Mouse (Mus musculus) kidney, adult 9 months (tissue): ENCODE measurements at regions not wholly inside any gene's neighbourhood (a gene's known extent, or its start where the extent isn't known, plus 50 kb on each side); places are given as distances from the start of the nearest gene placed in this dataset.

Experiments
- DNase-seq: peaks from one replicate; pipeline ENCODE4 v3.0.0; 2022

DNA sequence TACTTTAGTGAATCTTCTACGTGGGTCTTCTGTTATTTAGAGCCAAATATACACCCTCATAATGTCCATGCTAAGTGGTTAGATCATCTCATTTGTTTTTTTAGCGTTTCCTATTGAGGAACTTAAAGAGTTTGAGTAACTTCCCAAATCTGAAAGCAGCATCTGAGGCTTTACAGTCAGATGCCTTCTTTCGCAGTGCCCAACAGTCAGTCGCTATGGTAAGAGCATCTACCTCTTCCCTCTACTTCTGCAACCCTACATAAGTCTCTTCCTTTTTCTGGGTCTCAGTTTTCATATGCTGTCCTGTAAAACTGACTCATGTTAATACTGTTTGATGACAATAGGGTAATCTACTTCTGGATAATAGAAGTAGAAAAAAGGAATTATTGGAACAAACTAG lies 146.8 kb downstream of the Ktn1 start:
- no peak for DNase-seq

- DNase-seq, result no peak
These were observed 150.0 kb downstream of the Ktn1 start for GRCm38 (mm10) chr14:47798203-47798602.

GRCm38 (mm10) chr14:47799564-47799963 lies 151.3 kb downstream of the Ktn1 start:
- DNase-seq, result no peak

GRCm38 (mm10) chr14:47805202-47805601 lies 157.0 kb downstream of the Ktn1 start:
- no peak for DNase-seq

DNA sequence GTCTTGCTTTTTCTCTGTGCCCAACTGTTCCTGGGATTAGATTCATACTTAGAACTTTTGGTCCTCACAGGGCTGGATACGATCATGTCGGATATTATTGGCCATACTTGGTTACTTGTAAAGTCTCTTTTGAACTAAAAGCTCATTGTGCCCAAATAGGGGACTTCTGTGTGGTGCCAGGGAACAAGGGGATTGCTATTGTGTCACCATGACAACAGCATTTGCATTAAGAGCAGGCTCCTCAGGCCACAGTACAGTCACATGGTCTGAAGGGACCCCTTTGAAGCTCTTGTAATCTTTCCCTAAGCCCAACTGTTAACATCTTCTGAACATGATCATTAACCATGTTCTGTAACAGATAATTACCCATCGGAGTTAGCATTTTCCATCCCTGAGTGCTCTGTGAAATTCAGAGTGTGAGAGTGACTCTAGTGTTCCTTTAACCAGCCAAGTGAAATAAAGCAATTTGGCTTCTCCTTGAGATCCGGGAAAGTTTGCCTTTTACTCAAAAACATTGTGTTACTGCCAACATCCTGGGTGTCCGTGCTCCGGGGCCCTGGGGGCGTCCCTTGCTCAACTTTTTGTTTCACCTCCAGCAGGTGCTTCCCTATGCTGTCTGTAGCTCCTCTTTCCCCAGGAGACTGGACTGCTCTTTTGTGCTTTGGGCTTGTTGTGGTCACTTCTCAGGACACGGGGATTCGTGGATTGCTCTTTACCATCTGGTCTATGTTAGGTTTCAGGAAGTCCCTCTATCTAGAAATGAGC lies 157.7 kb downstream of the Ktn1 start:
- no peak for DNase-seq

DNA sequence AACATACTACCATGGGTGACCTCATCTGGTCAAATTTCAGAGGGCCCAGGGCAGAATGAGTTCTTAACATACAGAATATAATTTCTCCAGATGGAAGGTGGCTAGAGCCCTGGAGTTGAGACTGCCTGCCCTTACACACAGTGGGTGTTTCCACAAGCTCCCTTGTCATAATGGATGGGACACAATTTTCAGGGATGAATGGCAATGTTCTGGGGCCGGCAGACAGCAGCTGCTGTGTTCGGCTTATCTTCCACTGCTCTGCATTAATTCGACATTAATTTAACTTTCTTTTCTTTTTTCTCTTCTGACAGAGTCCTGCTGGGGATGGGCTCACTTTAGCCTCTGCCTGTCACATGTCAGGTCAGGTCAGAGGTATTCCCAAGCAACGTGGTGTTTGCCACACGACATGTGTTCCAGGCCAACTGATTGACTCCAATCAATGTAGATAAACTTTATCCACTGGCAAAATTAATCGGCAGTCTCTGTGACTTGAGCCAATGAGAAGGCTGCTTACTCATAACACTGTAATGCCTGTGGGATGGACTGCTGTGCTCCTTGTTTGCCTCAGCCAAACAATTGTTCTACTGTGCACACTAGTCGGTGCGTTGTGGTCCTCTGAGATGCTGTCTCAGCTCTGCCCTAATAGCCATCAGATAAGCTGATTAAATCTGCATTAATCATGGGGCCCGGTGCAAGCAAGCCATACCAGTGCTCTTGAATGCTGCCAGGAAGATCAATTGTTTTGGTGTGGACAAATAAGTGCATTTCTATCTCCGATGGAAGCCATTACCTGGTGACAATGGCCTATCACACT lies 160.1 kb downstream of the Ktn1 start:
- no peak for DNase-seq

DNA sequence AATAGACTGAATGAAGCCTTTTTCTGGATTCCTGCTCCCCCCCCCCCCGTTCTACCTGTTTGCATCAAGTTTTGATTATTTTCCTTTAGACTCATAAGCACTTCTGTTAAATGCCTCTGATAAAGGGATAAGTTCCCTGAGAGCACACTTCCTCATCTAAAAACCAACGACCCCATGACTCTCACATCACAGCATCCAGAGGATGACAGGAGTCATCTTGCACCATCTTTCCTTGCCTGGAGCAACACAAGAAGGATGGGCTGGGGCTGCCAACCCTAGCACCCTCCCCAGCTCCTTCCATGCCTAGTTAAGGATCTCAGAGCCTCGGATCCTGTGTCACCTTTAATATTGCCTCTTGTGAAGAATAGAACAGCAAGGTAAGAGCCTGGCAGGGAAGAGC lies 170.0 kb downstream of the Ktn1 start:
- DNase-seq, result no peak

DNA sequence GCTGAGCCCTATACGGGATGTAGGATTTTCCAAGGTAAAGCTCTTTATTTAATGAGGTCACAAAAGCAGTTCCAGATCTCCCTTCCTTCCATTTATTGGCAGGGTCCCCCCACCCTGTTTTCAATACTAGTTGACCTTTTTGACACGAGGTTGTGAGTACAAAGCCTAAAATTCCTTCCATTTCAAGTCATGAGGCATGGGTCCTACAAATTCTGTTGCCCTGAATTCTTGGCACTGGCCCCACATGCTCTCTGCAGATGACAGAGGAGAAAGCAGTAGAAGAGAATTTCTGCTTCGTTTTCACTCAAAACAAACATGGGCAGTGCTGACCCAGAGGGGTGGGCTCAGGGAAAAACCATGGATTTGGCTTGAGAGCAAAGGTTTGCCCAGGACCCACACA lies 170.4 kb downstream of the Ktn1 start:
- DNase-seq, result no peak

DNA sequence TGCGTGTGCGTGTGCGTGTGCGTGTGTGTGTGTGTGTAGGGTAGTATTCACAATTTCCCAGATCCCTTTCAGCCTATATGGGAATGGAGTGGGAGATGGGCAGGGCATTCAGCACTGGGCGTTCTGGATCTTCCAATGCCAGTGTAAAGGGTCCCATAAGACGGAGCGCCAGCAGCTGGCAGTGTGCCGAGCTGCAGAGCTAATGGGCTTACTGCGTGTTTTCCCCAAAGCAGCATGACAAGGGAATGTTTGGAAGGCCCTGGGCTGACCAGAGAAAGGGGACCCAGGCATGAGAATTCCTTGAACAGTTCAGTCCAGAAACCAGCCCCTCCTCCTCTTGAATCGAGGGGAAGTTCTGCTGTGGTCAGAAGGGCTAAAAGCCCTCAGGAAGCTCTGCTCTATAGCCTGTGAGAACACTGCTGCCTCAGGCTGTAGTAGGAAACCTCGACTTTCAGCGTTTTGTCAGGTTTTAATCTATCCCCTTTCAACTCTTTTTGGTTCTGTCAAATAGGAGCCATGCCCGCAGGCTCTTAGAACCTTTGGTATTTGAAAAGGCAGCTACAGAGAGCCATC lies 172.4 kb downstream of the Ktn1 start:
- no peak for DNase-seq

DNA sequence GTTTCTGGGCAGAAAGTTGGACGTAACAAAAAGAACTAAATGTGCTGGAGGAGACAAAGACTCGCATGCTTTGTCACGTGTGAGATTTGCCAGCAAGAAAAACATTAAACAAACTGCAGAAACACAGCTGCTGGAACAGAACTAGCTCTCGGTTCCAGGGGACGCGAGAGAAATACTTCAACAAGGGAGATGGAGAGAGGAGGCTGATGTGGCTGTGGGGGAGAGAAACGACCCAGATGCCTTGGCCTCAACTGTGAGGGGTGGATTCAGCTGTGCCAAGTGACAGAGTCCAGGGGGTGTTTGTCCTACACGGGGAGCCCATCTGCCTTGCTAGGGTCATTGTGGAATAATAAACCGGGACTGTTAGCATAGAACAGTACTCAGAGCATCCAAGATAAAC lies 174.9 kb downstream of the Ktn1 start:
- no peak for DNase-seq

DNA sequence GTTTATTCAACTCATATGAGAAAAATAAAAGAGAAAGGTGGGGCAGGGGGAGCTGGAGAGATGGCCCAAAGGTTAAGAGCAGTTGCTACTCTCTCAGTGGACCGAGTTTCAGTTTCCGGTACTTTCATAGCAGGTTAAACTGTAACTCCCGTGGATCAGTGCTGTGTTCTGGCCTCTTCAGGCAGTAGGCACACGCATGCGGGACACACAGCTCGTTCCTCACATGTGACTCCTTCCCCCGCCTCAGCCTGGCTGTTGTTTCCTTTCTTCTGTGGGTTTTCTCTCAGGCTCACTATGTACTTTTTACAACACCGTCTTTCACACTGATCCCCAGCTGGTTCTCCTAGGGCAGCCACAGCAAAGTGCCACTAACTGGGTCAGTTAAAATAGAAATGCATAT lies 175.4 kb downstream of the Ktn1 start:
- DNase-seq, result peak; percentile 47

- DNase-seq, result peak; percentile 28
These were observed 177.3 kb downstream of the Ktn1 start for GRCm38 (mm10) chr14:47825446-47825956.

GRCm38 (mm10) chr14:47826545-47826944 lies 178.3 kb downstream of the Ktn1 start:
- DNase-seq, result no peak

DNA sequence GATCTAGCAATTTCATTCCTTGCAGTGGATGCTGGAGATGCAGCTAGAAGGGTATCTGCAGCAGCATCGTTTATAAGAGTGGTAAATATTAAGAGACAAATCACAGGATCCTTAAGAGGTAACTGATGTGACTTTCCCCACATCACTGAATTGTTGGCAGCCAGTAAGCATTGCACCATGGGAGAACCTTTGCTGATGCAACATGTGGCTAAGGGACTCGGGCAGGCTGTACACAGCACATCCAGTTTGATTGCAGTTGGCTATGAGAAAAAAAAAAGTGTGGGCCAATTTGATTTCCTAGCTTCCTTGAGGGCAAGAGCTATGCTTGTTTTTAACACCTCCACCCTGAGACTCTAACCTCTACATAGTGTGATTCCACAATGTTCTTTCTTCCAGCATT lies 179.4 kb downstream of the Ktn1 start:
- DNase-seq, result no peak

GRCm38 (mm10) chr14:47833696-47834095 lies 185.4 kb downstream of the Ktn1 start:
- DNase-seq, result no peak

DNA sequence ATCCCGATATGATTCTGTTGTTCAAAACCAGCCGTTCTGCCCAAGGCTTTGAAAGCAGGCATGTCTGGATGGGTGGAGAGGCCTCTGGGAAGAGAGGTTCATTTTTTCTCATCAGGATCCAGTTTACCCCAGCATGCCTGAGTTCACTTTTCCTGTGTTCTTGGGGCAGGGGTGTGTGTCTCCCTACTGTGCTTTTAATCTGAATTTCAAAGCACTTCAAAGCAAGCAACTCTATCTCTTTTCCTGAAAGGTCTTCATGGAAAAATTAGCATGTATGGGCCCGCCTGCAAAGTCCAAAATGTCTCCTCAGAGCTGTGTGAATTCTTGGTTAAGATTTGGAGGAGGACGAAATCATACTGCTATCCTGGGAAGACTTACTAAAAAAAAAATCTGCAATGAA lies 187.2 kb downstream of the Ktn1 start:
- no peak for DNase-seq

GRCm38 (mm10) chr14:47839493-47840215 lies 191.4 kb downstream of the Ktn1 start:
- peak; percentile 10 for DNase-seq

GRCm38 (mm10) chr14:47844366-47844765 lies 196.1 kb downstream of the Ktn1 start:
- DNase-seq, result no peak

- no peak for DNase-seq
These were observed 200.6 kb downstream of the Ktn1 start for GRCm38 (mm10) chr14:47848861-47849260.

DNA sequence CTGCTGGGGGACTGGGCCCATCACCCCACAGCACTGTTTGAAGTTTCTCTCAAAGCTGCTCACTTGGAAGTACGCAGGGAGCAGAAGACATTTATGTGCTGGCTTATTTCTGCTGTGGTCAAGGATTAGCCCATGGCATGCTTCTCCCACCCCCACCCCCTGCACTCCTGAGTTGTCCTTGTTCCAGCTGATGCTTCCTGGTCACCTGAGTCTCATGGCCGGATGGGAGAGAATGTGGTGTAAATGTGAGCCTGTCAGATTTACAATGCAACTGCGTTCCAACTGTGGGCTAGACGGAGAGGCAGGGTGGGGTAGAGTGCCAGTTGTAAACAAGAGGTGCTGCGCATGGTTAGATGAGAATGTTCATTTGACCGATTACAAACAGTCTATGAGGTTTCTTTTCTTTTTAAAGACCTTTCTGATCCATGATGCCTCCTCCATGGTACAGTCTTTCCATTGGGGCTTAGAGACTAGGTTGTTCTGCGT lies 208.1 kb downstream of the Ktn1 start:
- no peak for DNase-seq

GRCm38 (mm10) chr14:47857271-47857670 lies 209.0 kb downstream of the Ktn1 start:
- DNase-seq, result no peak

GRCm38 (mm10) chr14:47857731-47858556 lies 209.7 kb downstream of the Ktn1 start:
- no peak for DNase-seq
